Mouse (Mus musculus): ENCODE measurements around the gene R3hcc1l. TPM values are rescaled to one million over a fixed set of nuclear protein-coding genes. Genes with fewer than 3 reads are reported as not detected.

Gene R3hcc1l
- 10.7 and 10.9 TPM in 2 replicates for polyA plus RNA-seq (2015; fragmentation: Nextera tagmentation; extraction: Ambion mirVana)

DNA sequence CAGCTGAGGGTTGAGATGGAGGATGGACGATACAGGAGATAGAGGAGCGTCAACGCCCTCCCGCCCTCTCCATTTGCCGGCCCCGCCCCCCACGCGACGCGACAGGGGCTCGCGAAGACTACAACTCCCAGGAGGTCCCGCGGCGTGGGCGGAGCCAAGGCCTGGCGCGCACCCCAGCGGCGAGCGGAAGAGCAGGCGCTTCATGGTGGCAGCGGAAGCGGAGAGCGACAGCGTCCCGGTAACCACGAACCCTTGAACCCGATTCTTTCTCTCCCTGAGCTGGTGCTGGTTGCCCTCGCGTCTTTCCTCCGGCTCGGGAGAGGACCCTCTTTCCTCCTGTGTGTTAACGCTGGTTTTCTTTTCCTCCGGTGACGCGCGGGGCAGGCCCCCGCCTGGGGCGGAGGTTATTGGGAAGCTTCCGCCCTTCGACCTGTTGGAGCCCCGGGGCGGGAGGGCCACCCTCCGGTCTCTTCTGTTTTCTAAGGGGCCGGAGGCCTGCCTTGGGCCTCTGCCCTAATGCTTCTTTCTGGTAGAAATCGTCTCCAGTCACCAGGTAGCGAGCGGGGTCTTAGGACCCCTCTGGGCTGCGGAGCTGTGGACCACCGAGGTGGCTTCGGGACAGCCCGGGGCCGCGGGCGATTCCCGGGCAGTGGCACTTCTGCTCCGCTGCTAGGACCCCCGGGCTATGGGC lies at the start of gene R3hcc1l:
TSS of gene R3hcc1l (plus strand) at position 140 of the 691 bp plus-strand sequence.

DNA sequence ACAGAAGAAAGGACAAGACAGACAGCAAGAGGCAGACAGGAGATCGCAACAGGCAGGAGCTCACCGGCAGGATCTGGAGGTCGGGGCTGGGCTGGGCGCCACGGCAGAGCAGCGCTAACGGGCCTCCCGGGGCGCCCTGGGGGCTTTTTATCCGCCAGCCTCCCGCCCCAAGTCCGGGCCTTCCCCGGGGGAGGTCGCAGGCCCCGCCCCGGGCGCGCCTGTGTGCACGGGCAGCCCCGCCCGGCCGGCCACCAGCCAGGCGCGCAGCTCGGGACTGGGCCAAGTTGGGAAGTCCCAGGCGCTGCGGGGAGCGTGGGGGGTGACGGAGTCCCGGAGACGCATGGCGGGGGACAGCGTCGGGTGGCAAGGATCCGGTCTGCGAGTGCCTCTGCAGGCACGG lies 94.1 kb downstream of the R3hcc1l start, which contains the start of gene Loxl4:
TSS of gene Loxl4 (minus strand) at position 160 of the 400 bp plus-strand sequence.

Other genes with a start within 250 kb of the R3hcc1l start
- 0.36 and 0.68 TPM in 2 replicates for gene Crtac1, start 87.0 kb upstream of the R3hcc1l start, polyA plus RNA-seq (2015; fragmentation: Nextera tagmentation; extraction: Ambion mirVana)
- 0.33 and 0.50 TPM in 2 replicates for gene Loxl4, start 94.1 kb downstream of the R3hcc1l start, polyA plus RNA-seq (2015; fragmentation: Nextera tagmentation; extraction: Ambion mirVana)
- gene Pyroxd2, start 234.0 kb downstream of the R3hcc1l start, polyA plus RNA-seq (2015; fragmentation: Nextera tagmentation; extraction: Ambion mirVana): 1.9 and 3.3 TPM in 2 replicates

All from skeletal muscle tissue, postnatal 0 days (tissue).